Mouse (Mus musculus) brain, adult 2 months (tissue): ENCODE results near the gene Crispld2.

Experiments
- DNase-seq: peaks from one replicate; pipeline ENCODE4 v3.0.0; 2011; ENCODE audit warnings: low read depth, low spot score

The Crispld2 gene

DNA sequence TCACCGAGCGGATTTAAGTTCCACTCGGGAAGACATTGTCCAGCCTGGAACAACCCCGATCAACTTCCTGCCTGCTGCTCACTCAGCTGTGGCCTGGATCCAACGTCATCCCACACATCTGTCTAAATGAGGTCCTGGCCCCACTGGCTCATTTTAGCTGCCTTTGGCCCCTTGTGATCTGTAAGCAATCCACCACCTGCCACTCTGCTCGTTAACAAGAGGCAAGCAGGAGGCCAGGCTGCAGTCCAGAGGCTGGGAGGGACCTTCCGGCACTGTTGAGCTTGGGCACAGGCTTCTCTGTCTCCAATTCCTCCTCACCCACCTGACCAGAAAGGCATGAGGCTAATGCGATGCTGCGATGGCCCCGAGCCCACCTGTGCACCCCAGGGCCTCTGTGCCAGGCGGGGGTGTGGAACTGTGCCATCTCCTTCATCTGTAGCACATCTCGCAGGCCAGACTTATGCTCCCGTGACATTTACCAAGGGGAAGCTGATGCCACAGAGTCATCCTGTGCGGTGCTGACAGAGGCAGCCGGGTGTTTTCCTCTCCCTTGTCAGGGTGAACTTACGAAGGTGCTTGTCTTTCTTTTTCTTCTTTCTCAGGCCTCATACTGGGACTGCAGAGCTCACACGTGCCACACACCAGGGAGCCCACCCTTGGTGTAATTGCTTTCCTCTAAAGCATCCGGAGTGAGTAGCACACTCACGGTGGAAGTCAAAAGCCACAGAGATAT lies 75.9 kb downstream of the Crispld2 start:
- DNase-seq = peak; percentile 74

DNA sequence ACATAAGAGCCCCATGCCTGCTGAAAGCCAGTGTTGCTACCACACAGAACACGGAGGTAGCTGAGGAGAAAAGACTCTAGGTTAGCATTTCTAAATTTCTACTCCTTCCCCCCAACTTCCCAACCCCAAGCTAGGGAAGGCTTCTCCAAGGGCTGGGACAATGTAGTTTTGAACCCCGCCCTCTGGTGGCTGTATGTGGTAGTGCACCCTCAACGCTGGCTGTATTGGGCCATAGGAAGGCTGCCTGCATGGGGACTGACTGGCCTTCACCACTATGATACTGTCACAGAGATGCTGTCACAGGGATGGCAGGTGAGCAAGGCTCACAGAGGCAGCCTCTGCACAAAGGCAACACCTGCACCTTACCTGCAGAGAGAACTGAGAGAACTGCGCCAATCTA lies 79.4 kb downstream of the Crispld2 start:
- peak; percentile 85 for DNase-seq

DNA sequence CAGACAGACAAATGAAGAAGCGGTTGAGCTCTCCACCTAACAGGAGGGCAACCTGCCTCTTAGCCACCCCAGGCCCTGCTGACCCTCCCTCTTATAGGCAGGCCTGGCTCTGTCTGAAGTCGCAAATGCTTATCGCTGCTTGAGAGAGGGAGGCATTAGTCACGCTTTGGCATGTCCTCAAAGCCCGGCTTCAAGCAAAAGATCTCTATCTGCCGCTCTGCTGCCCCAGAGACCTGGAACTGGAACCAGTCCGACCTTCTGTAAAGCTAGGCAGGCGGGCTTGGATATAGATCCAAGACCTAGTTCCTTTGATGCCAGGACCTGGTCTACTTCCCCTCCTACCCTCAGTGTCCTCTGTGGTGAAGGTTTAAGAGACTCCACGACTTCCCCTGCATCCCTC lies 80.0 kb downstream of the Crispld2 start:
- DNase-seq = peak; percentile 92

DNA sequence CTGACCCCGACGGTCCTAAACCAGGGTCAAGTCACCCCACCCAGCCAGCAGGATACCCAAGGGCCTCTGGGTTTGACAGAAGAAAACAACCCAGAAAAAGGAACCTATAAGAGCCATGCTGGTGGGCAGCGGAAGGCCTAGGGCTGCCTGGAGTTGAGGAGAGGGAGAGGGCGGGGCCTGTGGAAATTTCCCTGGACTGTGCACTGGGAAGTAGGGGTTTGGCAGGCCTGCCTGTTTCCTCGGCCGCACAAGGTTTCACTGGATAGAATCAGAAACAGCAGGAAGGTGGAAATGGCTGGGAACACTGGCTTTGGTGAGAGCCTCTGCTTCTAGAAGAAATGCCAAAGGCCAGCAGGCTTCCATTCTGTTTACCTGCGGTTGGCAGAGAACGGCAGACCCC lies 80.6 kb downstream of the Crispld2 start:
- DNase-seq = no peak

DNA sequence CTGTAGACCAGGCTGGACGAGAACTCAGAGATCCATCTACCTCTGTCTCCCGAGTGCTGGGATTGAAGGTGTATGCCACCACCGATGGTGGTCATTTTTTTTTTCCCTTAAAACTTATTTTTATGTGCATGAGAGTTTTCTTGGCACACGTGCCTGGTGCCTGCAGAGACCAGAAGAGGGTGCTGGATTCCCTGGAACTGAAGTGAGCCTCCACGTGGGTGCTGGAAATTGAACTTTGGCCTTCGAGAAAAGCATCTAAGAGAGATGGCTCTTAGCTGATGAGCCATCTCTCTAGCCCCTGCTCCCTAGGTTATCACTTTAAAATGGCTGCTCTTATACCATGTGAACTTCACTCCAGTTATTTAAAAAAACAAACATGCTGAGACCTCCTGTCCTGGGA lies 82.3 kb downstream of the Crispld2 start:
- DNase-seq = no peak

DNA sequence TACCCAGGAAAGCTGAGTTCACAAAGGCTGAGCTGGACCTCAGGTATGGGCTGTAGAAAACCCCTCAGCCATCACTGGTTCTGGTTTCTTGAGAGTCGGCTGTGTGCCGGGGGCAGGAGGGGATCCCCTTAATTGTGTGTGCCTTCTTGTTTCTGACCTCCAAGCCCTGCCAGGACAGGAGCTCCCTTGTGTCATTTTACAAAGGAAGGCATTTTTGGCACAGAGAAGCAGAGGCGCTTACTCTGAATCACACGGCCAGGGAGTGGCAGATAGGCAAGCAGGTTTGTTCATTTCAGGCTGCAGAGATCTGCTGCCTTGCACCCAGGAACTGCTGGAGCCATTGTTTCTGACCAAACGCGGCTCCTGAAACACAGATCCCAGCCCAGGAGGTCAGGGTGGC lies 83.1 kb downstream of the Crispld2 start:
- DNase-seq = no peak

DNA sequence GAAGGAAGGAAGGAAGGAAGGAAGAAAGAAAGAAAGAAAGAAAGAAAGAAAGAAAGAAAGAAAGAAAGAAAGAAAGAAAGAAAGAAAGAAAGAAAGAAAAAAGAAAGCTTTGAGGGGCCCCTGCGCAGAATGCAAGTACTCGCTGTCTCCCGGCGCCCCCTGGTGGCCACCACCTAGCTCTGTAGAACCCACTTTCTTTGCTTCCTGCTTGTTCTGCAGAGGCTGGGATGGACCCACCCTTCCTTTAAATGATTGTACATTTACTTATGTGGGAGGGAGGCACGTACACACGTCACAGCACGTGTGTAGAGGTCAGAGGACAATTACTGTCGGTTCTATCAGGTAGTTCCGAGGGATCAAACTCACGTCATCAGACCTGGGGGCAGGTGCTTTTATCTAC lies 85.8 kb downstream of the Crispld2 start:
- peak; percentile 81 for DNase-seq

DNA sequence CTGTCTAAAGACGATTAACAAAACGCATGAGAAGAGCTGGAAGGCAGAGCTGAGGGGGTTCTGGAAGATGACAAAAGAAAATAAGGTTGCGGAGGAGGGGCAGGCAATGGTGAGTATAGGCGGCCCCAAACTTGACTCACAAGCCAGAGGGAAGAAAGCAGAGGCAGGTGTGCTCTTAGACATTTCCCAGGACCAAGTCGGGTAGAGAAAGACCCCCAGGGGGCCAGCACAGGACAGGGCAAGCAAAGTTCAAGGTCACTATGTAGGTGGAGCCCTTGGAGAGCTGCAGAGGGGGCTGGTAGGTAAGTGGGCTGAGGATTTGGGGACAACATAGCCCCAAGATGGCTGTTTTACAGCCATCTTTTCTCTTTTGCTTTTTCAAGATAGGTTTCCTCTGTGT lies 87.1 kb downstream of the Crispld2 start:
- no peak for DNase-seq

DNA sequence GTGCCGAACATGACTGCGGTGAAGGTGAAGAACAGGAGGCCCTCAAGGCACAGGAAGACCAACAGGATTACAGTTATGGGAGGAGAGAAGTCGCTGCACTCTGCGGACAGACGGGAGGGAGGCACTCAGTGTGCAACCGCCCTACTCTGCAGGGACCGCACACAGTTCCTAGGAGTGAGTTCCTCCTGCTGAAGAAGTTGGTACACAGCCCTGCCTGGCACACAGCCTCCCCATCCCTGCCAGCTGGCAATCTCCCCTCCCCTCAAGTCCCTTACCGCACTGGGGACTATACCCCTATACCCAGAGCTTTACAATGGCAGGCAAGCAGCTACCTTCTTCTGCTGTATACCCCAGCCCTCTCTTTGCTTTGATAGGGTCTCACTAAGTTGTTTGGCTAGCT lies 91.0 kb downstream of the Crispld2 start:
- no peak for DNase-seq

DNA sequence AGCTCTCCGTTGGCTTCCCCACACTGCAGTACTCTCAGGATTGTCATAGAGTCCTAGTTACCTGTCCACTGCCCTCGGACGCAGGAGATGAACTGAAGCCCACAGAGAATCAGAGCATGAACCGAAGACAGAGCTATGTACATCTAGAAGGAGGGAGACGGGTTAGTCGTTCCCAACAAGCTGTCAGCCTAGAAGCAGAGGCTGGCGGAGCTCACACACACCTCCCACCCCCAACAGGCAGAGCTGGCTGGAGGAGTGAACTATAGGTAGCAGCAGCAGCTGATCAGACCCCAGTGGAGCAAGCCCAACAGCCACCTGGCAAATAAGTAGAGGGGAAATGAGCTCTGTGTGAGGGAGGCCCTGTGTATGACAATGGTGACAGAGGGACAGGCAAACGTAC lies 92.5 kb downstream of the Crispld2 start:
- DNase-seq = no peak

DNA sequence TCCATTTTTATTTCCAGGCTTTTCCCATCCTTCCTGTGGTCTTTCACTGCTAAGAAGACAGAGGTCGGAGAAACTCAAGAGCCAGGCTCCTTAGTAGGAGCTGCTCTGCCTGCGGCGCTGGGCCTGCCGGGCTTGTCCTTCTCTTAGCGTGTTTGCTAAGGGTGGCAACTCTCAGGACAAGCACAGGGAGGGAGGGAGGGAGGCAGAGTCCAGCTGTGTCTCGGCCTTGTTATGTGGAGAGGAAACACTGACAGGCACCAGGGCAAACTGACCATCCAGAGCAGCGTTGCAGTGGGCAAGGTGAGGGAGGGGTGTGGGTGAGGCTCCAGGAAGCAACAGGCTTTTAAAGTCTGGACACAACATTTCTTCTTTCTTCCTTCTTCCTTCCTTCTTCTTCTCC lies 97.3 kb downstream of the Crispld2 start:
- DNase-seq = no peak

DNA sequence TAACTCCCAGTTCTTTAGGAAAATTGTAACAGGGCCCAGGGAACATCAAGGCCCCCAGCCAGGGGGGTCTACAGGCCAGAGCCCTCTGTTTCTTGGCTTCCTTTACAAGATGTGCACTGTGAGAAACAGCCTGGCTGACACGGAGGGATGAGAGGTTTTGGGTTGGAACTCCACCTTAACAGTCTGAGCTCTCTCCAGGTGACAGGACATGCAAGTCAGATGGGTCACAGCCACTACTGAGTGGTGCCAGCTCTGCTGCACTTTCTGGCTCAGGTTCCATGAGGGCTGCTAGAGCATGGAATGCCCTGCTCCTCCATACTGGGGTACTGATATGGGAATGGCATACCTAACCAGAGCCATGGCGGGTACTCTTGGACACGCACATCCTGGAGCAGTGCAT lies 98.8 kb downstream of the Crispld2 start:
- DNase-seq = peak; percentile 75

DNA sequence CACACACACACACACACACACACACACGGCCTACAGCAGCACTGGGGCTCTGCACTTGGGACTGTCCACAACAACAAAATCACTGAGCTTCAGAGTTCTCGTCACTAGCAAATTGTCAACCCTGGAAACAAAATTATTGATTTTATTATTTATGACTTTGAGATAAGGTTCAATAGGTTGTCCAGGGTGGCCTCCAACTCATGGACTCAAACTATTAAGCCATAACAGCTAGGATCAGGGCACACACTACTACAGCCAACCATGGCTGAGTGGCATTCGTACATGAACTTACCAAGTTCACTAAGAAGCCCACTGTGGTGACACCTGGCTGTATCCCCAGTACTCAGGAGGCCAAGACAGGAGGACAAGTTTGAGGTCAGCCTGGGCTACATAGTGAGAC lies 100.9 kb downstream of the Crispld2 start:
- no peak for DNase-seq

DNA sequence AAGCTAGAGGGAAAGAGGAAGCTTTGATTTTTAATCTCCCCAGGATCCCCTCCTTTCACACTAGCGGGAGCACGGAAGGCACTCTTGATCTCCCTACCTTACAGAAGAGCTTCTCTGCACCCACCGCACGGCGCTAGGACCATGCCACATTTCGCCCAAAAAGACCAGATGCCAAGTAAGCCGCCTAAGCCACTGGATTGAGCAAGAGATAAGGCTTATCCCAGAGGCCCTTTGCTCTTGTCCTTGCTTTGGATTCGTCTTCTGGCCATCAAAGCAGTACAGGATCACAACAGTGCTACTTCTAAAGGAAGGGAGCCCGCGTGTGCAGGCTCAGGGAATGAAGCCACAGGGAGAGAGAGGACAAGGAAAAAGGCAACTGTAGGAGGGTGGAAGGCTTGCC lies 102.6 kb downstream of the Crispld2 start:
- DNase-seq = no peak

DNA sequence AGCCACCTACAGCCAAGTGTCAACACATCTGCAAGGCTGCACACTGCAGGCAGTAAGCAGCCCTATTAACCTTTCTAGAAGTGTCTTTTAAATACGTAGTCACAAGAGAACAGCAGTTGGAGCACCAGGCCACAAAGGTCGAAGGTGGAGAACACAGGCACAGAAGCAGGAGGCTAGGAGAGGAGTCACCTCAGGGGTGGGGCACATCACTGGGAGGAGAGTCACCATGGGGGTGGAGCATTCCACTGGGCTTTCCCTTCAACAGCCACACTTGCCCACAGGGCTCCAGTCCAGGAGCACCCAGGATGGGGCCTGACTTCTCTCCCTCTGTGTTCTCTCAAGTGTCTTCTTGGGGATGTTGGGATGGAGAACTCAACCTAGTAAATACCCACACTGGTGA lies 104.2 kb downstream of the Crispld2 start:
- DNase-seq = no peak

DNA sequence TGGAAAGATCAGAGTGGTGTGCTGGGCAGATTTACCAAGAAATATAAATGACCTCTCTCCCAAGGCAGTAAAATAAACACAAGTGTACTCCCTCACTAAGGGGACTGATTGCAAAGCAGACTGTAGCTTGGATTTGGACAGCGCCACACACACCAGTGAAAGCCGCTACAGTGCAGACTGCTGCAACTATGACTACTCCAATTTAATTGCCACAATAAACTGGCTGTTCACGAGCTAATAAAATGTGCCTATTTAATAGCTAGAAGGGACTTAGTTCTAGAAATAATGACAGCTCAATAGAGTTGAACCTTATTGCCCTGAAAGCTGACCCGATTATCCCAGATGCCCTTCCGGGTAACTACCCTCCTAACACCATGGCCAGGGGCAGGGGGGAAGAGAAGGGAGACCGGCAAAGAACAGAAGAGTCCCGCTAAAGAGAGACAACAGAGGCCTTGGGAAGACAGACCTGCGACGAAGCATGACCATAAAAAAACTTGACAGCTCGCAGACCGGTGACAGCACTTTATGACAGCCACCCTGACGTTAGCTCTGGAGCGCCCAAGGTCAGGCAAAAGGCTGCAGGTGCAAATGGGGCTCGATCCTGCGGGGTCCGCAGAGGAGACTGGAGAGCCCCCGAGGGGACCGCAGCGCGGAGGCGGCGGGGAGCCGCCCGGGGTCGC lies 108.3 kb downstream of the Crispld2 start:
- DNase-seq = no peak

DNA sequence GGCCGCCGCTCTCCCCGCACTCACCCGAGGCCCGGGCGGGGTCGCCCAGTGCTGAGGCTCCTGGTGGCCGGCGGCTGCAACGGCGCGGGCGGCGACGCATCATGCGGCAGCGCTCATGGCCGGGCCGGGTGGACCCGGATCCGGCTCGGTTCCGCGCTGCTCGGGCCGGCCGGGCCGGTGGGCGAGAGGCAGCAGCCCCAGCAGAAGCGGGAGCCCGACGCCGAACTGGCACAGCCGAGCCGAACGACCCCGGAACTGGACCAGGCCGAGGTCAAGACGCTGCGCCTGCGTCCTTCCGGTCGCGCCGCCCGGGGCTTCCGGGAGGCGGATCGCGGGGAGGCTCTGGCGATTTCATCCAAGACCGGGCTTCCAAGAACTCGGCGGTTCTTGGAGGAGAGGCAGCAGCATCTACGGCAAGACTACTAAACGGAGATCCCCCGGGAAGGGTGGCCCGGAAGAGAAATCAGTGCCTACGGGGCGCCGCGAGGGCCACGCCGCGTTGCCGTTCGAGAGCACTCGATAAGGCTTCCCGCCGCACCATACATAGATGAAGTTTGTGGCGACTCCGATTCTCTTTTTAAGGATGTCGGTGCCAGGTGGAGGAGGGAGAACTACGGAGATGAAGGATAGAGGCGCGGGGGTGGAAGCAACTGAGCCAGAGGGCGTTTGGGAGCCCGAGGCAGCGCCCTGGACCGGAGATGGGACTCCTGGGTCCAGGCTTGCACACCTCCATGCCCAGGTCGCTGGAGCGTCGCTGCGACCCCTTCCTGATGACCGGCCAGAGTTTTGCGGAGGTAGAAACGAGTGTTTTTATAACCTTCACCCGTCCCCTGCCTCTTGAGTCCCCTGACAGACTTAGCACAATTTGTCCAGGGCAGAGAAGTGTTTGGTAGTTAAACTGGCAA lies 109.1 kb downstream of the Crispld2 start, which contains the start of gene Zdhhc7:
Zdhhc7 (minus strand) TSS at position 415 of the 905 bp plus-strand sequence.
- DNase-seq = peak; percentile 91
